Mouse (Mus musculus): ENCODE measurements around the gene Tssk6. TPM values are rescaled to one million over a fixed set of nuclear protein-coding genes. Genes with fewer than 3 reads are reported as not detected.

Tssk6 gene
- 0.21 TPM for polyA plus RNA-seq (2014; fragmentation: Illumina TruSeq; extraction: RNeasy Lipid Tissue Mini Kit (QIAGEN cat#74804); ENCODE audit: low read depth, low replicate concordance)

DNA sequence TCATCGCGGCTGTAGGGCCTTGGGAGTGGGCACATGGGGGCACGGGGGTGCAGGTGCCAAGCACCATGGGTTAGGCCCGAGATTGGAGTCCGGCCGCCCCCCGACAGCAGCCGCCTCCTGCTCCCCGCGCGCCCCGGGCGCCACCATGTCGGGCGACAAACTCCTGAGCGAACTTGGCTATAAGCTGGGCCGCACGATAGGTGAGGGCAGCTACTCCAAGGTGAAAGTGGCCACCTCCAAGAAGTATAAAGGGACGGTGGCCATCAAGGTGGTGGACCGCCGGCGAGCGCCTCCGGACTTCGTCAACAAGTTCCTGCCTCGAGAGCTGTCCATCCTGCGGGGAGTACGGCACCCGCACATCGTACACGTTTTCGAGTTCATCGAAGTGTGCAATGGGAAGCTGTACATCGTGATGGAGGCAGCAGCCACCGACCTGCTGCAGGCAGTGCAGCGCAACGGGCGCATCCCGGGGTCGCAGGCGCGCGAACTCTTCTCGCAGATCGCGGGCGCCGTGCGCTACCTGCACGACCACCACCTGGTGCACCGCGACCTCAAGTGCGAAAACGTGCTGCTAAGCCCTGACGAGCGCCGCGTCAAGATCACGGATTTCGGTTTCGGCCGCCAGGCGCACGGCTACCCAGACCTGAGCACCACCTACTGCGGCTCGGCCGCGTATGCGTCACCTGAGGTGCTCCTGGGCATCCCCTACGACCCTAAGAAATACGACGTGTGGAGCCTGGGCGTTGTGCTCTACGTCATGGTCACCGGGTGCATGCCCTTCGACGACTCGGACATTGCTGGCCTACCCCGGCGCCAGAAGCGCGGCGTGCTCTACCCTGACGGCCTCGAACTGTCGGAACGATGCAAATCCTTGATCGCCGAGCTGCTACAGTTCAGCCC lies at the start of gene Tssk6, which contains the start of the genes Ndufa13 and Yjefn3:
TSS of gene Tssk6 (plus strand) at position 22 of the 900 bp plus-strand sequence.
TSS of gene Ndufa13 (minus strand) at position 396 of the 900 bp plus-strand sequence.
TSS of gene Yjefn3 (minus strand) at position 550 of the 900 bp plus-strand sequence.

GRCm38 (mm10) chr8:69887289-69888243 lies 14.4 kb upstream of the Tssk6 start, which contains the start of gene Cilp2:
Gene Cilp2, minus strand, starts transcription at chr8:69887687.

Other genes with a start within 250 kb of the Tssk6 start
- gene Zfp964, start 247.7 kb upstream of the Tssk6 start, polyA plus RNA-seq (2014; fragmentation: Illumina TruSeq; extraction: RNeasy Lipid Tissue Mini Kit (QIAGEN cat#74804); ENCODE audit: low read depth, low replicate concordance) = 3.6 TPM
- 13.5 TPM for gene Zfp869, start 191.5 kb upstream of the Tssk6 start, polyA plus RNA-seq (2014; fragmentation: Illumina TruSeq; extraction: RNeasy Lipid Tissue Mini Kit (QIAGEN cat#74804); ENCODE audit: low read depth, low replicate concordance)
- 2.3 TPM for gene Zfp963, start 152.2 kb upstream of the Tssk6 start, polyA plus RNA-seq (2014; fragmentation: Illumina TruSeq; extraction: RNeasy Lipid Tissue Mini Kit (QIAGEN cat#74804); ENCODE audit: low read depth, low replicate concordance)
- gene Gm20422, start 127.3 kb upstream of the Tssk6 start, polyA plus RNA-seq (2014; fragmentation: Illumina TruSeq; extraction: RNeasy Lipid Tissue Mini Kit (QIAGEN cat#74804); ENCODE audit: low read depth, low replicate concordance) = not detected
- 0.85 TPM for gene Atp13a1, start 111.0 kb upstream of the Tssk6 start, polyA plus RNA-seq (2014; fragmentation: Illumina TruSeq; extraction: RNeasy Lipid Tissue Mini Kit (QIAGEN cat#74804); ENCODE audit: low read depth, low replicate concordance)
- 20.6 TPM for gene Zfp866, start 111.0 kb upstream of the Tssk6 start, polyA plus RNA-seq (2014; fragmentation: Illumina TruSeq; extraction: RNeasy Lipid Tissue Mini Kit (QIAGEN cat#74804); ENCODE audit: low read depth, low replicate concordance)
- gene Gmip, start 93.5 kb upstream of the Tssk6 start, polyA plus RNA-seq (2014; fragmentation: Illumina TruSeq; extraction: RNeasy Lipid Tissue Mini Kit (QIAGEN cat#74804); ENCODE audit: low read depth, low replicate concordance) = 0.97 TPM
- 3.4 TPM for gene Lpar2, start 79.8 kb upstream of the Tssk6 start, polyA plus RNA-seq (2014; fragmentation: Illumina TruSeq; extraction: RNeasy Lipid Tissue Mini Kit (QIAGEN cat#74804); ENCODE audit: low read depth, low replicate concordance)
- 64.0 TPM for gene Pbx4, start 69.7 kb upstream of the Tssk6 start, polyA plus RNA-seq (2014; fragmentation: Illumina TruSeq; extraction: RNeasy Lipid Tissue Mini Kit (QIAGEN cat#74804); ENCODE audit: low read depth, low replicate concordance)
- gene Cilp2, start 14.5 kb upstream of the Tssk6 start, polyA plus RNA-seq (2014; fragmentation: Illumina TruSeq; extraction: RNeasy Lipid Tissue Mini Kit (QIAGEN cat#74804); ENCODE audit: low read depth, low replicate concordance) = not detected
- 0.39 TPM for gene Ndufa13, start 374 bp downstream of the Tssk6 start, polyA plus RNA-seq (2014; fragmentation: Illumina TruSeq; extraction: RNeasy Lipid Tissue Mini Kit (QIAGEN cat#74804); ENCODE audit: low read depth, low replicate concordance)
- gene Yjefn3, start 528 bp downstream of the Tssk6 start, polyA plus RNA-seq (2014; fragmentation: Illumina TruSeq; extraction: RNeasy Lipid Tissue Mini Kit (QIAGEN cat#74804); ENCODE audit: low read depth, low replicate concordance) = not detected
- gene Gatad2a, start 94.2 kb downstream of the Tssk6 start, polyA plus RNA-seq (2014; fragmentation: Illumina TruSeq; extraction: RNeasy Lipid Tissue Mini Kit (QIAGEN cat#74804); ENCODE audit: low read depth, low replicate concordance) = 7.2 TPM
- gene Mau2, start 140.6 kb downstream of the Tssk6 start, polyA plus RNA-seq (2014; fragmentation: Illumina TruSeq; extraction: RNeasy Lipid Tissue Mini Kit (QIAGEN cat#74804); ENCODE audit: low read depth, low replicate concordance) = 7.5 TPM
- 18.5 TPM for gene Sugp1, start 140.6 kb downstream of the Tssk6 start, polyA plus RNA-seq (2014; fragmentation: Illumina TruSeq; extraction: RNeasy Lipid Tissue Mini Kit (QIAGEN cat#74804); ENCODE audit: low read depth, low replicate concordance)
- gene Tm6sf2, start 170.7 kb downstream of the Tssk6 start, polyA plus RNA-seq (2014; fragmentation: Illumina TruSeq; extraction: RNeasy Lipid Tissue Mini Kit (QIAGEN cat#74804); ENCODE audit: low read depth, low replicate concordance) = 0.66 TPM
- gene Hapln4, start 181.3 kb downstream of the Tssk6 start, polyA plus RNA-seq (2014; fragmentation: Illumina TruSeq; extraction: RNeasy Lipid Tissue Mini Kit (QIAGEN cat#74804); ENCODE audit: low read depth, low replicate concordance) = 0.06 TPM
- 0.62 TPM for gene Ncan, start 218.7 kb downstream of the Tssk6 start, polyA plus RNA-seq (2014; fragmentation: Illumina TruSeq; extraction: RNeasy Lipid Tissue Mini Kit (QIAGEN cat#74804); ENCODE audit: low read depth, low replicate concordance)
- gene Nr2c2ap, start 229.1 kb downstream of the Tssk6 start, polyA plus RNA-seq (2014; fragmentation: Illumina TruSeq; extraction: RNeasy Lipid Tissue Mini Kit (QIAGEN cat#74804); ENCODE audit: low read depth, low replicate concordance) = 0.80 TPM
- 0.57 TPM for gene Rfxank, start 237.0 kb downstream of the Tssk6 start, polyA plus RNA-seq (2014; fragmentation: Illumina TruSeq; extraction: RNeasy Lipid Tissue Mini Kit (QIAGEN cat#74804); ENCODE audit: low read depth, low replicate concordance)
- 10.0 TPM for gene Borcs8, start 237.3 kb downstream of the Tssk6 start, polyA plus RNA-seq (2014; fragmentation: Illumina TruSeq; extraction: RNeasy Lipid Tissue Mini Kit (QIAGEN cat#74804); ENCODE audit: low read depth, low replicate concordance)
- not detected for gene Mef2b, start 237.5 kb downstream of the Tssk6 start, polyA plus RNA-seq (2014; fragmentation: Illumina TruSeq; extraction: RNeasy Lipid Tissue Mini Kit (QIAGEN cat#74804); ENCODE audit: low read depth, low replicate concordance)